Mouse (Mus musculus): ENCODE results near the gene Gpsm3. TPM values are rescaled to one million over a fixed set of nuclear protein-coding genes. Genes with fewer than 3 reads are reported as not detected.
A peak's percentile ranks its signal among the peaks of the same experiment; 100 is the strongest.

The Gpsm3 gene
- polyA plus RNA-seq, 1 experiment, result 402 TPM

- peaks cover 49% of the 10 kb centered on the region for H3K27me3 ChIP-seq (replicated peaks)
- peak overlapping the region; percentile 94 for H3K4me3 ChIP-seq (replicated peaks)
These were observed 37.7 kb downstream of the Gpsm3 start for GRCm38 (mm10) chr17:34627093-34627942.

GRCm38 (mm10) chr17:34627943-34628643, 38.5 kb downstream of the Gpsm3 start, which contains the start of gene Ppt2:
Gene Ppt2 (minus strand): TSS chr17:34628510.
- Histone ChIP-seq H3K36me3 (replicated peaks; ENCODE audit: low read length) (peaks cover 24% of the 10 kb centered on the region), H3K4me1 (peaks cover 67% of the 10 kb centered on the region), H3K27me3 (replicated peaks) (peaks cover 55% of the 10 kb centered on the region), H3K9me3 (no peaks in the 10 kb centered on the region), H3K4me3 (replicated peaks) (peak within 1 kb of the TSS; percentile 94)
- TF ChIP-seq GATA1 (IDR thresholded peaks at IDR 0.05; ENCODE audit: borderline replicate concordance, low read length) (no peak), FLI1 (IDR thresholded peaks at IDR 0.05; ENCODE audit: low read length) (no peak)

More at GRCm38 (mm10) chr17:34627093-34627942, 37.7 kb downstream of the Gpsm3 start:
- TF ChIP-seq FLI1 (IDR thresholded peaks at IDR 0.05; ENCODE audit: low read length) (no peak), GATA1 (IDR thresholded peaks at IDR 0.05; ENCODE audit: borderline replicate concordance, low read length) (no peak)
- Histone ChIP-seq H3K4me1 (peaks cover 61% of the 10 kb centered on the region), H3K9me3 (no peaks in the 10 kb centered on the region), H3K36me3 (replicated peaks; ENCODE audit: low read length) (peaks cover 32% of the 10 kb centered on the region)

- TF ChIP-seq GATA1 (IDR thresholded peaks at IDR 0.05; ENCODE audit: borderline replicate concordance, low read length) (no peak), FLI1 (IDR thresholded peaks at IDR 0.05; ENCODE audit: low read length) (no peak)
- Histone ChIP-seq H3K9me3 (no peaks in the 10 kb centered on the region), H3K4me3 (replicated peaks) (no peak overlapping the region), H3K27me3 (replicated peaks) (peaks cover 60% of the 10 kb centered on the region), H3K36me3 (replicated peaks; ENCODE audit: low read length) (peaks cover 19% of the 10 kb centered on the region), H3K4me1 (peaks cover 71% of the 10 kb centered on the region)
These were observed 39.0 kb downstream of the Gpsm3 start for GRCm38 (mm10) chr17:34628644-34628967.

GRCm38 (mm10) chr17:34629221-34629751, 39.7 kb downstream of the Gpsm3 start, which contains the start of gene Prrt1:
Gene Prrt1 (plus strand): TSS chr17:34629533.
- H3K27me3 ChIP-seq (replicated peaks), result peaks cover 63% of the 10 kb centered on the region
- H3K4me1 ChIP-seq, result peaks cover 72% of the 10 kb centered on the region
- peak within 1 kb of the TSS; percentile 94 for H3K4me3 ChIP-seq (replicated peaks)

GRCm38 (mm10) chr17:34629796-34630603, 40.4 kb downstream of the Gpsm3 start:
- Histone ChIP-seq H3K9me3 (no peaks in the 10 kb centered on the region), H3K4me1 (peaks cover 72% of the 10 kb centered on the region), H3K36me3 (replicated peaks; ENCODE audit: low read length) (peaks cover 13% of the 10 kb centered on the region), H3K27me3 (replicated peaks) (peaks cover 63% of the 10 kb centered on the region), H3K4me3 (replicated peaks) (peak overlapping the region; percentile 65)
- TF ChIP-seq FLI1 (IDR thresholded peaks at IDR 0.05; ENCODE audit: low read length), result no peak
- no peak for TF ChIP-seq GATA1 (IDR thresholded peaks at IDR 0.05; ENCODE audit: borderline replicate concordance, low read length)

More at GRCm38 (mm10) chr17:34629221-34629751, 39.7 kb downstream of the Gpsm3 start, which contains the start of gene Prrt1:
- Histone ChIP-seq H3K36me3 (replicated peaks; ENCODE audit: low read length) (peaks cover 13% of the 10 kb centered on the region), H3K9me3 (no peaks in the 10 kb centered on the region)
- TF ChIP-seq FLI1 (IDR thresholded peaks at IDR 0.05; ENCODE audit: low read length) (no peak), GATA1 (IDR thresholded peaks at IDR 0.05; ENCODE audit: borderline replicate concordance, low read length) (no peak)

GRCm38 (mm10) chr17:34630761-34631301, 41.2 kb downstream of the Gpsm3 start:
- H3K27me3 ChIP-seq (replicated peaks), result peaks cover 63% of the 10 kb centered on the region
- peaks cover 77% of the 10 kb centered on the region for H3K4me1 ChIP-seq
- peaks cover 4% of the 10 kb centered on the region for H3K36me3 ChIP-seq (replicated peaks; ENCODE audit: low read length)
- no peak for TF ChIP-seq FLI1 (IDR thresholded peaks at IDR 0.05; ENCODE audit: low read length)
- TF ChIP-seq GATA1 (IDR thresholded peaks at IDR 0.05; ENCODE audit: borderline replicate concordance, low read length), result no peak
- H3K4me3 ChIP-seq (replicated peaks), result peak overlapping the region; percentile 90
- H3K9me3 ChIP-seq, result no peaks in the 10 kb centered on the region

- Histone ChIP-seq H3K9me3 (no peaks in the 10 kb centered on the region), H3K4me3 (replicated peaks) (peak overlapping the region; percentile 90), H3K4me1 (peaks cover 75% of the 10 kb centered on the region), H3K27me3 (replicated peaks) (peaks cover 65% of the 10 kb centered on the region), H3K36me3 (replicated peaks; ENCODE audit: low read length) (no peaks in the 10 kb centered on the region)
- TF ChIP-seq GATA1 (IDR thresholded peaks at IDR 0.05; ENCODE audit: borderline replicate concordance, low read length) (no peak), FLI1 (IDR thresholded peaks at IDR 0.05; ENCODE audit: low read length) (no peak)
These were observed 42.0 kb downstream of the Gpsm3 start for GRCm38 (mm10) chr17:34631647-34632046.

- Histone ChIP-seq H3K4me1 (peaks cover 74% of the 10 kb centered on the region), H3K36me3 (replicated peaks; ENCODE audit: low read length) (no peaks in the 10 kb centered on the region), H3K27me3 (replicated peaks) (peaks cover 69% of the 10 kb centered on the region), H3K4me3 (replicated peaks) (peak overlapping the region; percentile 90), H3K9me3 (no peaks in the 10 kb centered on the region)
- no peak for TF ChIP-seq GATA1 (IDR thresholded peaks at IDR 0.05; ENCODE audit: borderline replicate concordance, low read length)
- TF ChIP-seq FLI1 (IDR thresholded peaks at IDR 0.05; ENCODE audit: low read length), result no peak
These were observed 42.7 kb downstream of the Gpsm3 start for GRCm38 (mm10) chr17:34632261-34632691.

GRCm38 (mm10) chr17:34635671-34636070, 46.1 kb downstream of the Gpsm3 start:
- Histone ChIP-seq H3K27me3 (replicated peaks) (peaks cover 39% of the 10 kb centered on the region), H3K4me3 (replicated peaks) (peak overlapping the region; percentile 76), H3K4me1 (peaks cover 71% of the 10 kb centered on the region), H3K9me3 (peaks cover 5% of the 10 kb centered on the region), H3K36me3 (replicated peaks; ENCODE audit: low read length) (no peaks in the 10 kb centered on the region)
- TF ChIP-seq FLI1 (IDR thresholded peaks at IDR 0.05; ENCODE audit: low read length) (no peak), GATA1 (IDR thresholded peaks at IDR 0.05; ENCODE audit: borderline replicate concordance, low read length) (no peak)

Measured in megakaryocyte, embryonic 14.5 days (primary cell).